Mouse (Mus musculus): Measurements from ENCODE around the gene Zbtb2. TPM values are rescaled to one million over a fixed set of nuclear protein-coding genes. Genes with fewer than 3 reads are reported as not detected.

The Zbtb2 gene
- polyA plus RNA-seq, 1 experiment from 2014 or later = 14.5 TPM

GRCm38 (mm10) chr10:4389461-4390112 lies 1.7 kb upstream of the Zbtb2 start:
- no peak for ATAC-seq (ENCODE audit: insufficient number of reproducible peaks, insufficient read depth, low FRiP score, low read depth)
- WGBS = 45% methylated on average over 5 of the region's 5 CpGs
- Histone ChIP-seq H3K27me3 (ENCODE audit: control insufficient read depth, insufficient read depth, low read length) (no peaks in the 10 kb centered on the region), H3K27ac (ENCODE audit: low read length) (no peak overlapping the region), H3K4me2 (replicated peaks; ENCODE audit: low read depth, low read length) (peak overlapping the region; percentile 81), H3K36me3 (ENCODE audit: control insufficient read depth, insufficient read depth, low read length) (no peaks in the 10 kb centered on the region; the same call in 1 of the 2 replicates), H3K4me3 (ENCODE audit: low read depth, low read length) (peak overlapping the region; percentile 95), H3K4me1 (ENCODE audit: control insufficient read depth, insufficient read depth, low read length) (peaks cover 26% of the 10 kb centered on the region), H3K9ac (replicated peaks; ENCODE audit: low read depth, low read length) (0 out of 2 replicates have a peak overlapping the region, but pooled peaks have one; percentile 98), H3K9me3 (ENCODE audit: control insufficient read depth, low read depth, low read length) (no peaks in the 10 kb centered on the region)

GRCm38 (mm10) chr10:4389036-4389435 lies 1.1 kb upstream of the Zbtb2 start:
- 9% methylated on average over 10 of the region's 10 CpGs for WGBS
- Histone ChIP-seq H3K4me3 (ENCODE audit: low read depth, low read length) (peak overlapping the region; percentile 95), H3K9me3 (ENCODE audit: control insufficient read depth, low read depth, low read length) (no peaks in the 10 kb centered on the region), H3K4me1 (ENCODE audit: control insufficient read depth, insufficient read depth, low read length) (peaks cover 26% of the 10 kb centered on the region), H3K4me2 (replicated peaks; ENCODE audit: low read depth, low read length) (peak overlapping the region; percentile 81), H3K36me3 (ENCODE audit: control insufficient read depth, insufficient read depth, low read length) (no peaks in the 10 kb centered on the region), H3K27ac (ENCODE audit: low read length) (no peak overlapping the region), H3K27me3 (ENCODE audit: control insufficient read depth, insufficient read depth, low read length) (no peaks in the 10 kb centered on the region), H3K9ac (replicated peaks; ENCODE audit: low read depth, low read length) (peak overlapping the region; percentile 98)
- ATAC-seq (ENCODE audit: insufficient number of reproducible peaks, insufficient read depth, low FRiP score, low read depth) = no peak

- Histone ChIP-seq H3K9ac (replicated peaks; ENCODE audit: low read depth, low read length) (peak overlapping the region; percentile 98), H3K9me3 (ENCODE audit: control insufficient read depth, low read depth, low read length) (no peaks in the 10 kb centered on the region), H3K27ac (ENCODE audit: low read length) (peak overlapping the region; percentile 99), H3K4me2 (replicated peaks; ENCODE audit: low read depth, low read length) (peak overlapping the region; percentile 81), H3K4me1 (ENCODE audit: control insufficient read depth, insufficient read depth, low read length) (peaks cover 26% of the 10 kb centered on the region), H3K27me3 (ENCODE audit: control insufficient read depth, insufficient read depth, low read length) (no peaks in the 10 kb centered on the region), H3K4me3 (ENCODE audit: low read depth, low read length) (peak overlapping the region; percentile 95), H3K36me3 (ENCODE audit: control insufficient read depth, insufficient read depth, low read length) (no peaks in the 10 kb centered on the region)
- under 1% methylated on average over 19 of the region's 19 CpGs for WGBS
- ATAC-seq (ENCODE audit: insufficient number of reproducible peaks, insufficient read depth, low FRiP score, low read depth) = no peak
Measured at GRCm38 (mm10) chr10:4388384-4388745, 457 bp upstream of the Zbtb2 start.

- Histone ChIP-seq H3K36me3 (ENCODE audit: control insufficient read depth, insufficient read depth, low read length) (no peaks in the 10 kb centered on the region), H3K9ac (replicated peaks; ENCODE audit: low read depth, low read length) (peak overlapping the region; percentile 98), H3K4me1 (ENCODE audit: control insufficient read depth, insufficient read depth, low read length) (peaks cover 26% of the 10 kb centered on the region), H3K27me3 (ENCODE audit: control insufficient read depth, insufficient read depth, low read length) (no peaks in the 10 kb centered on the region), H3K9me3 (ENCODE audit: control insufficient read depth, low read depth, low read length) (no peaks in the 10 kb centered on the region), H3K4me2 (replicated peaks; ENCODE audit: low read depth, low read length) (peak overlapping the region; percentile 81), H3K4me3 (ENCODE audit: low read depth, low read length) (peak overlapping the region; percentile 95), H3K27ac (ENCODE audit: low read length) (peak overlapping the region; percentile 99)
- peak; percentile 91 for ATAC-seq (ENCODE audit: insufficient number of reproducible peaks, insufficient read depth, low FRiP score, low read depth)
- under 1% methylated on average over 70 of the region's 133 CpGs for WGBS
Measured at GRCm38 (mm10) chr10:4386609-4387591, 1.0 kb downstream of the Zbtb2 start.

- no peak for ATAC-seq (ENCODE audit: insufficient number of reproducible peaks, insufficient read depth, low FRiP score, low read depth)
- H3K36me3 ChIP-seq (ENCODE audit: control insufficient read depth, insufficient read depth, low read length) = no peaks in the 10 kb centered on the region
- no peak overlapping the region for H3K4me2 ChIP-seq (replicated peaks; ENCODE audit: low read depth, low read length)
- H3K27me3 ChIP-seq (ENCODE audit: control insufficient read depth, insufficient read depth, low read length) = no peaks in the 10 kb centered on the region
- no peak overlapping the region for H3K9ac ChIP-seq (replicated peaks; ENCODE audit: low read depth, low read length)
- no peak overlapping the region for H3K27ac ChIP-seq (ENCODE audit: low read length)
- H3K9me3 ChIP-seq (ENCODE audit: control insufficient read depth, low read depth, low read length) = no peaks in the 10 kb centered on the region
- WGBS = 94% methylated on average over 7 of the region's 7 CpGs
- no peak overlapping the region for H3K4me3 ChIP-seq (ENCODE audit: low read depth, low read length)
- H3K4me1 ChIP-seq (ENCODE audit: control insufficient read depth, insufficient read depth, low read length) = peaks cover 6% of the 10 kb centered on the region
Measured at GRCm38 (mm10) chr10:4384244-4384643, 3.7 kb downstream of the Zbtb2 start.

- H3K27ac ChIP-seq (ENCODE audit: low read length) = no peak overlapping the region
- no peaks in the 10 kb centered on the region for H3K27me3 ChIP-seq (ENCODE audit: control insufficient read depth, insufficient read depth, low read length)
- no peaks in the 10 kb centered on the region for H3K36me3 ChIP-seq (ENCODE audit: control insufficient read depth, insufficient read depth, low read length)
- no peak overlapping the region for H3K4me2 ChIP-seq (replicated peaks; ENCODE audit: low read depth, low read length)
- WGBS = 81% methylated on average over 5 of the region's 5 CpGs
- ATAC-seq (ENCODE audit: insufficient number of reproducible peaks, insufficient read depth, low FRiP score, low read depth) = no peak
- no peak overlapping the region for H3K9ac ChIP-seq (replicated peaks; ENCODE audit: low read depth, low read length)
- H3K9me3 ChIP-seq (ENCODE audit: control insufficient read depth, low read depth, low read length) = no peaks in the 10 kb centered on the region
- H3K4me1 ChIP-seq (ENCODE audit: control insufficient read depth, insufficient read depth, low read length) = peaks cover 12% of the 10 kb centered on the region
- no peak overlapping the region for H3K4me3 ChIP-seq (ENCODE audit: low read depth, low read length)
Measured at GRCm38 (mm10) chr10:4380748-4381147, 7.2 kb downstream of the Zbtb2 start.

GRCm38 (mm10) chr10:4376931-4377330 lies 11.0 kb downstream of the Zbtb2 start:
- peaks cover 10% of the 10 kb centered on the region; the same call in 1 of the 2 replicates for H3K36me3 ChIP-seq (ENCODE audit: control insufficient read depth, insufficient read depth, low read length)
- WGBS = 62% methylated on average over 7 of the region's 7 CpGs
- H3K4me3 ChIP-seq (ENCODE audit: low read depth, low read length) = no peak overlapping the region
- H3K27ac ChIP-seq (ENCODE audit: low read length) = peak overlapping the region; percentile 82
- ATAC-seq (ENCODE audit: insufficient number of reproducible peaks, insufficient read depth, low FRiP score, low read depth) = no peak
- no peaks in the 10 kb centered on the region for H3K27me3 ChIP-seq (ENCODE audit: control insufficient read depth, insufficient read depth, low read length)
- H3K9ac ChIP-seq (replicated peaks; ENCODE audit: low read depth, low read length) = no peak overlapping the region
- peaks cover 15% of the 10 kb centered on the region for H3K4me1 ChIP-seq (ENCODE audit: control insufficient read depth, insufficient read depth, low read length)
- no peak overlapping the region for H3K4me2 ChIP-seq (replicated peaks; ENCODE audit: low read depth, low read length)
- no peaks in the 10 kb centered on the region for H3K9me3 ChIP-seq (ENCODE audit: control insufficient read depth, low read depth, low read length)

GRCm38 (mm10) chr10:4376461-4376860 lies 11.4 kb downstream of the Zbtb2 start:
- H3K36me3 ChIP-seq (ENCODE audit: control insufficient read depth, insufficient read depth, low read length) = peaks cover 10% of the 10 kb centered on the region; the same call in 1 of the 2 replicates
- no peak overlapping the region for H3K9ac ChIP-seq (replicated peaks; ENCODE audit: low read depth, low read length)
- WGBS = 31% methylated on average over 7 of the region's 7 CpGs
- peaks cover 15% of the 10 kb centered on the region for H3K4me1 ChIP-seq (ENCODE audit: control insufficient read depth, insufficient read depth, low read length)
- peak; percentile 79; the same call in 1 of the 2 replicates for ATAC-seq (ENCODE audit: insufficient number of reproducible peaks, insufficient read depth, low FRiP score, low read depth)
- peak overlapping the region; percentile 82 for H3K27ac ChIP-seq (ENCODE audit: low read length)
- H3K4me2 ChIP-seq (replicated peaks; ENCODE audit: low read depth, low read length) = no peak overlapping the region
- no peaks in the 10 kb centered on the region for H3K9me3 ChIP-seq (ENCODE audit: control insufficient read depth, low read depth, low read length)
- no peaks in the 10 kb centered on the region for H3K27me3 ChIP-seq (ENCODE audit: control insufficient read depth, insufficient read depth, low read length)
- no peak overlapping the region for H3K4me3 ChIP-seq (ENCODE audit: low read depth, low read length)
